Mouse (Mus musculus) lung, postnatal 0 days (tissue): ENCODE measurements around the gene Gm10073. TPM values are rescaled to one million over a fixed set of nuclear protein-coding genes. Genes with fewer than 3 reads are reported as not detected.

Source experiments
- ATAC-seq: fragments of 200-750 bp; cut with Nextera tagmentation; 2 replicates; pipeline ENCODE4 v1.8.0; 2017; ENCODE audit warnings: moderate library complexity
- DNase-seq: peaks from one replicate; pipeline ENCODE4 v3.0.0-alpha.2; 2016; ENCODE audit warnings: low spot score
- H3K27ac ChIP-seq: fragments of 300-500 bp; sonication (generic); 2 replicates; pipeline ENCODE4 v1.5.1; 2014; ENCODE audit warnings: antibody characterized with exemption, mild to moderate bottlenecking, low read length, mixed read lengths
- H3K27me3 ChIP-seq: fragments of 300-500 bp; sonication (generic); replicated peaks from 2 replicates; pipeline ENCODE4 v1.6.1; 2014; ENCODE audit warnings: low read length, mixed read lengths; ENCODE audit not compliant: insufficient read depth
- H3K36me3 ChIP-seq: fragments of 300-500 bp; sonication (generic); 2 replicates; pipeline ENCODE4 v1.6.1; 2014; ENCODE audit warnings: low read length, mixed read lengths; ENCODE audit not compliant: insufficient read depth
- H3K4me1 ChIP-seq: fragments of 300-500 bp; sonication (generic); 2 replicates; pipeline ENCODE4 v1.6.1; 2014; ENCODE audit warnings: antibody characterized with exemption, low read depth, low read length, mixed read lengths; ENCODE audit not compliant: insufficient read depth
- H3K4me2 ChIP-seq: fragments of 300-500 bp; sonication (generic); replicated peaks from 2 replicates; pipeline ENCODE4 v1.6.1; 2014; ENCODE audit warnings: low read depth, mild to moderate bottlenecking, low read length, moderate library complexity, mixed read lengths
- H3K4me3 ChIP-seq: fragments of 300-500 bp; sonication (generic); 2 replicates; pipeline ENCODE4 v1.5.1; 2014; ENCODE audit warnings: low read depth, low read length
- H3K9ac ChIP-seq: fragments of 300-500 bp; sonication (generic); replicated peaks from 2 replicates; pipeline ENCODE4 v1.6.1; 2014; ENCODE audit warnings: low read depth, mild to moderate bottlenecking
- H3K9me3 ChIP-seq: fragments of 300-500 bp; sonication (generic); 2 replicates; pipeline ENCODE4 v1.6.1; 2016; ENCODE audit warnings: low read length, mixed read lengths
- CTCF ChIP-seq: IDR thresholded peaks from 2 replicates; pipeline ENCODE4 v1.5.1; 2016; ENCODE audit warnings: antibody characterized with exemption, mild to moderate bottlenecking
- EP300 ChIP-seq: IDR thresholded peaks from 2 replicates; pipeline ENCODE4 v1.6.1; 2016; ENCODE audit warnings: antibody characterized with exemption, mild to moderate bottlenecking, control low read depth
- WGBS: fragments of 180-500 bp; shearing (Covaris S2); extraction: QIAGEN DNeasy Blood & Tissue Kit; methylation state at CpG from one replicate; pipeline ENCODE4 v1.1.7; 2014; 5-methylcytosine and 5-hydroxymethylcytosine counted together
- polyA plus RNA-seq: library from polyadenylated mRNA; unstranded; fragments of >200 nt; fragmentation: Nextera tagmentation; extraction: Ambion mirVana; gene quantifications from 2 replicates; pipeline ENCODE4 v1.2.1, GENCODE M21; 2015

Gm10073 gene
- polyA plus RNA-seq, 1 experiment from 2014 or later: 9.0 TPM

- no peak overlapping the region for H3K4me3 ChIP-seq
- DNase-seq: peak; percentile 53
- H3K9me3 ChIP-seq: no peaks in the 10 kb centered on the region
- no peaks in the 10 kb centered on the region for H3K36me3 ChIP-seq
- peaks cover 14% of the 10 kb centered on the region; the same call in 1 of the 2 replicates for H3K4me1 ChIP-seq
- H3K27ac ChIP-seq: peak overlapping the region; percentile 80
- H3K4me2 ChIP-seq: 0 out of 2 replicates have a peak overlapping the region, but pooled peaks have one; percentile 8
- TF ChIP-seq EP300 (0 out of 2 replicates have a peak, but pooled peaks have one; percentile 24), CTCF (no peak)
- no peaks in the 10 kb centered on the region for H3K27me3 ChIP-seq
- ATAC-seq: no peak
- 32% methylated on average over 6 of the region's 6 CpGs for WGBS
- no peak overlapping the region for H3K9ac ChIP-seq
Measured at GRCm38 (mm10) chr8:106617196-106617595, 43.9 kb upstream of the Gm10073 start.

GRCm38 (mm10) chr8:106616679-106617078 lies 43.4 kb upstream of the Gm10073 start:
- Histone ChIP-seq H3K36me3 (no peaks in the 10 kb centered on the region), H3K27ac (peak overlapping the region; percentile 80), H3K4me1 (peaks cover 14% of the 10 kb centered on the region; the same call in 1 of the 2 replicates), H3K4me3 (no peak overlapping the region), H3K9me3 (no peaks in the 10 kb centered on the region), H3K9ac (no peak overlapping the region), H3K27me3 (no peaks in the 10 kb centered on the region), H3K4me2 (no peak overlapping the region)
- TF ChIP-seq EP300 (no peak), CTCF (no peak)
- no peak for ATAC-seq
- 32% methylated on average over 4 of the region's 4 CpGs for WGBS
- DNase-seq: no peak

GRCm38 (mm10) chr8:106615661-106616299 lies 42.5 kb upstream of the Gm10073 start:
- Histone ChIP-seq H3K9ac (no peak overlapping the region), H3K4me3 (no peak overlapping the region), H3K9me3 (no peaks in the 10 kb centered on the region), H3K4me1 (peaks cover 14% of the 10 kb centered on the region; the same call in 1 of the 2 replicates), H3K36me3 (no peaks in the 10 kb centered on the region), H3K4me2 (no peak overlapping the region), H3K27ac (peak overlapping the region; percentile 80), H3K27me3 (no peaks in the 10 kb centered on the region)
- no peak for TF ChIP-seq CTCF
- peak; percentile 93 for TF ChIP-seq EP300
- 46% methylated on average over 10 of the region's 10 CpGs for WGBS
- DNase-seq (peak; percentile 85), ATAC-seq (peak; percentile 61)

- Histone ChIP-seq H3K36me3 (no peaks in the 10 kb centered on the region), H3K4me3 (no peak overlapping the region), H3K27me3 (no peaks in the 10 kb centered on the region), H3K9ac (no peak overlapping the region), H3K4me1 (peaks cover 10% of the 10 kb centered on the region; the same call in 1 of the 2 replicates), H3K27ac (peak overlapping the region; percentile 80; the same call in 1 of the 2 replicates), H3K9me3 (no peaks in the 10 kb centered on the region), H3K4me2 (no peak overlapping the region)
- DNase-seq (no peak), ATAC-seq (no peak)
- WGBS: 25% methylated on average over 5 of the region's 5 CpGs
- no peak for TF ChIP-seq CTCF
- no peak for TF ChIP-seq EP300
Measured at GRCm38 (mm10) chr8:106614704-106615103, 41.4 kb upstream of the Gm10073 start.

- ATAC-seq (no peak), DNase-seq (no peak)
- H3K36me3 ChIP-seq: no peaks in the 10 kb centered on the region
- no peak overlapping the region for H3K4me2 ChIP-seq
- no peak overlapping the region for H3K9ac ChIP-seq
- no peaks in the 10 kb centered on the region for H3K9me3 ChIP-seq
- H3K27ac ChIP-seq: peak overlapping the region; percentile 81; the same call in 1 of the 2 replicates
- no peak overlapping the region for H3K4me3 ChIP-seq
- TF ChIP-seq EP300: no peak
- TF ChIP-seq CTCF: no peak
- H3K27me3 ChIP-seq: no peaks in the 10 kb centered on the region
- H3K4me1 ChIP-seq: peaks cover 5% of the 10 kb centered on the region; the same call in 1 of the 2 replicates
- WGBS: 30% methylated on average over 3 of the region's 3 CpGs
Measured at GRCm38 (mm10) chr8:106612047-106612446, 38.8 kb upstream of the Gm10073 start.

- peak; percentile 78 for ATAC-seq
- TF ChIP-seq EP300 (peak; percentile 76), CTCF (no peak)
Measured at GRCm38 (mm10) chr8:106610958-106611640, 37.8 kb upstream of the Gm10073 start.

More at GRCm38 (mm10) chr8:106610958-106611640, 37.8 kb upstream of the Gm10073 start:
- H3K4me3 ChIP-seq: no peak overlapping the region
- peak; percentile 93 for DNase-seq
- H3K4me1 ChIP-seq: no peaks in the 10 kb centered on the region; the same call in 1 of the 2 replicates
- H3K9ac ChIP-seq: no peak overlapping the region
- H3K4me2 ChIP-seq: peak overlapping the region; percentile 17
- no peaks in the 10 kb centered on the region for H3K36me3 ChIP-seq
- 51% methylated on average over 9 of the region's 9 CpGs for WGBS
- peak overlapping the region; percentile 81 for H3K27ac ChIP-seq
- H3K9me3 ChIP-seq: no peaks in the 10 kb centered on the region
- no peaks in the 10 kb centered on the region for H3K27me3 ChIP-seq
